Mouse (Mus musculus): ENCODE data around the gene Cfap97d1. TPM values are rescaled to one million over a fixed set of nuclear protein-coding genes. Genes with fewer than 3 reads are reported as not detected.

Cfap97d1 gene
- polyA plus RNA-seq, 1 experiment from 2014 or later = not detected

GRCm38 (mm10) chr11:101985990-101986389 is 1.9 kb downstream of the Cfap97d1 start:
- no peak overlapping the region for H3K4me3 ChIP-seq (replicated peaks; ENCODE audit: low read depth, low read length)
- TF ChIP-seq CTCF (IDR thresholded peaks at IDR 0.05; ENCODE audit: low read depth) = peak; percentile 94
- no peak for ATAC-seq (replicated peaks; ENCODE audit: low FRiP score, low read depth)
- DNase-seq (ENCODE audit: low spot score) = peak; percentile 91
- no peaks in the 10 kb centered on the region for H3K27me3 ChIP-seq (ENCODE audit: insufficient read depth, low read length)
- WGBS = 5% methylated on average over 10 of the region's 10 CpGs
- no peak overlapping the region for H3K27ac ChIP-seq
- no peaks in the 10 kb centered on the region for H3K36me3 ChIP-seq (ENCODE audit: insufficient read depth, low read length)
- peaks cover 15% of the 10 kb centered on the region for H3K4me1 ChIP-seq (replicated peaks; ENCODE audit: insufficient read depth, low read length)
- H3K4me2 ChIP-seq (ENCODE audit: low read length) = peak overlapping the region; percentile 10; the same call in 1 of the 2 replicates
- no peaks in the 10 kb centered on the region for H3K9me3 ChIP-seq (replicated peaks; ENCODE audit: low read length)
- no peak overlapping the region for H3K9ac ChIP-seq (ENCODE audit: low read depth, low read length)

DNA sequence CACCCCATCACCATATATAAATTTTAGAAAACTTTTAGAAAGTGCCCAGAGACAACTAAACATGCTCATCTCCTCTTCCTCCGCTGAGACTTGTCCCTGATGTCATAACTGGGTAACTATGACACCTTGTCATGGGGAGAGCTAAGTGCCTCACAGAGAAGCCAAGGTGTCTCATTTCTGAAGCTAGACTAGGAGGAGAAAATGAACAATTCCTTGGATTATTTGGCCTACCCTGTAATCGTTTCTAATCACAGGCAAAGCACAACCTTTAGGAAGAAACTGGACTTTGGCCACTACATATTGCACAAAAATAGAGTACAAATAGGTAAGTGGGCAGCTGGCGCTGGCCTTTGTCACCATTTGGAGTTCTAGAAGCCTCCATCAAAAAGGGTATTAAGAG is 2.8 kb downstream of the Cfap97d1 start, which contains the start of gene Dusp3:
Gene Dusp3 (minus strand): TSS at position 101 of the 400 bp plus-strand sequence.
- WGBS = 92% methylated on average over 3 of the region's 3 CpGs
- ATAC-seq (replicated peaks; ENCODE audit: low FRiP score, low read depth) = no peak

DNA sequence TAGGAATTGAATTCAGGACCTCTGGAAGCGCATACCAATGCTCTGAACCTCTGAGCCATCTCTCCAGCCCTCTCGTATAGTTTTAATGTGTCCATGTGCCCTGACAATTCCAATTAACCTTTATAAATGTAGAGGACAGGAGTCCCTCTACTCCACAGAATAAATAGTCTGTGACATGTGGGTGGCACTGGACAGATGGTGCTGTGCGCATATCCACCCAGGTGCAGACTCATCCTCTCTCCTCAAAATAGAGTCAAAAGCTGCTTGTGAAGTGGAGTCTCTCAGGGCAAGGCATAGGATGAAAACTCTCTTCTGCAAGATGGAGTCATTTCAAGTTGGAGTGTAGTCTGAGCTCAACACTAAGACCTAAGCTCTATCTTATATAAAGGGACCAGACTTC is 6.2 kb downstream of the Cfap97d1 start:
- no peaks in the 10 kb centered on the region for H3K36me3 ChIP-seq (ENCODE audit: insufficient read depth, low read length)
- H3K9me3 ChIP-seq (replicated peaks; ENCODE audit: low read length) = no peaks in the 10 kb centered on the region
- no peak for DNase-seq (ENCODE audit: low spot score)
- no peak overlapping the region for H3K9ac ChIP-seq (ENCODE audit: low read depth, low read length)
- 0 out of 2 replicates have a peak, but pooled peaks cover 2% of the 10 kb centered on the region for H3K4me1 ChIP-seq (replicated peaks; ENCODE audit: insufficient read depth, low read length)
- 88% methylated on average over 3 of the region's 3 CpGs for WGBS
- no peak for ATAC-seq (replicated peaks; ENCODE audit: low FRiP score, low read depth)
- no peak overlapping the region for H3K27ac ChIP-seq
- H3K27me3 ChIP-seq (ENCODE audit: insufficient read depth, low read length) = no peaks in the 10 kb centered on the region
- no peak overlapping the region for H3K4me3 ChIP-seq (replicated peaks; ENCODE audit: low read depth, low read length)
- no peak for TF ChIP-seq CTCF (IDR thresholded peaks at IDR 0.05; ENCODE audit: low read depth)
- H3K4me2 ChIP-seq (ENCODE audit: low read length) = no peak overlapping the region

More for the DNA sequence above, 2.8 kb downstream of the Cfap97d1 start, which contains the start of gene Dusp3:
- Histone ChIP-seq H3K9me3 (replicated peaks; ENCODE audit: low read length) (no peaks in the 10 kb centered on the region), H3K4me3 (replicated peaks; ENCODE audit: low read depth, low read length) (no peak within 1 kb of the TSS), H3K9ac (ENCODE audit: low read depth, low read length) (no peak within 1 kb of the TSS), H3K36me3 (ENCODE audit: insufficient read depth, low read length) (no peaks in the 10 kb centered on the region), H3K4me2 (ENCODE audit: low read length) (peak within 1 kb of the TSS; percentile 10; the same call in 1 of the 2 replicates), H3K27me3 (ENCODE audit: insufficient read depth, low read length) (no peaks in the 10 kb centered on the region), H3K4me1 (replicated peaks; ENCODE audit: insufficient read depth, low read length) (peaks cover 14% of the 10 kb centered on the region), H3K27ac (no peak within 1 kb of the TSS)
- DNase-seq (ENCODE audit: low spot score) = no peak
- TF ChIP-seq CTCF (IDR thresholded peaks at IDR 0.05; ENCODE audit: low read depth) = no peak

DNA sequence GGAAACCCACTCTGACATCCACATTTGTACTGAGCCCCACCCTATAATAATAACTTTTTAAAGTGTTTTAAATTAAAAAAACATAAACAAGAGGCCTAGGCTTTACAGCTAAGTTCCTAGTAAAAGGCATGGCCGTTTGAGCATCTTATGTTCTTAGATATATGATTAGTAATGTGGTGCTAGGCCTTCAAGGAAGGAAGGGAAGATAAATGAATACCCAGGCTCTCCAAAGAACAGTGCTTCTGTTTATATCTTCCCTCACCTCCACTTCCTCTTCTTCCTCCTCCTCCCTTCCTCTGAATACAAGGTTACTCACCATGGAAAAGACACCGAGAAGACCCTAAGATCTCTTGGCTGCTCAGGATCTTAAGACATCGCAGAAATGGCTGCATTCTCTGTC is 7.7 kb downstream of the Cfap97d1 start:
- no peaks in the 10 kb centered on the region for H3K27me3 ChIP-seq (ENCODE audit: insufficient read depth, low read length)
- H3K4me2 ChIP-seq (ENCODE audit: low read length) = no peak overlapping the region
- DNase-seq (ENCODE audit: low spot score) = no peak
- TF ChIP-seq CTCF (IDR thresholded peaks at IDR 0.05; ENCODE audit: low read depth) = no peak
- H3K9me3 ChIP-seq (replicated peaks; ENCODE audit: low read length) = no peaks in the 10 kb centered on the region
- no peak overlapping the region for H3K4me3 ChIP-seq (replicated peaks; ENCODE audit: low read depth, low read length)
- no peaks in the 10 kb centered on the region for H3K4me1 ChIP-seq (replicated peaks; ENCODE audit: insufficient read depth, low read length)
- H3K27ac ChIP-seq = no peak overlapping the region
- no peaks in the 10 kb centered on the region for H3K36me3 ChIP-seq (ENCODE audit: insufficient read depth, low read length)
- no peak for ATAC-seq (replicated peaks; ENCODE audit: low FRiP score, low read depth)
- 76% methylated on average over 3 of the region's 3 CpGs for WGBS
- no peak overlapping the region for H3K9ac ChIP-seq (ENCODE audit: low read depth, low read length)

DNA sequence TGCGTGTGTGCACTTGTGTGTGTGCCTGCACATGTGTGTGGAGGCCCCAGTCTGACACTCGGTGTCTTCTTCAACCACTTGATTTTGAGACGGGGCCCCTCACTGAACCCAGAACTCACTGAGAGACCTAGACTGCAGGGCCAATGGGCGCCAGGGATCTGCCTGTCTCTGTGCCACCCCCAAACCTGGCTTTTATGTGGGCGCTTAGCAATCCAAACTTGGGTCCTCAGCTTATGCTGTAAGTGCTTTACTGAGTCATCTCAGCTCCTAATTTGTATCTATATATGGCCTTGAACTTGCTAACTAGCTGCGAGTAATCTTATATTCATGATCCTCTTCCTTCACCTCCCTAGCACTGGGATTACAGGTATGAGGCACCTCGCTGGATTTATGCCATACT is 8.3 kb downstream of the Cfap97d1 start:
- DNase-seq (ENCODE audit: low spot score) (no peak), ATAC-seq (replicated peaks; ENCODE audit: low FRiP score, low read depth) (no peak)
- Histone ChIP-seq H3K4me1 (replicated peaks; ENCODE audit: insufficient read depth, low read length) (no peaks in the 10 kb centered on the region), H3K4me2 (ENCODE audit: low read length) (no peak overlapping the region), H3K27me3 (ENCODE audit: insufficient read depth, low read length) (no peaks in the 10 kb centered on the region), H3K9me3 (replicated peaks; ENCODE audit: low read length) (no peaks in the 10 kb centered on the region), H3K9ac (ENCODE audit: low read depth, low read length) (no peak overlapping the region), H3K27ac (no peak overlapping the region), H3K36me3 (ENCODE audit: insufficient read depth, low read length) (no peaks in the 10 kb centered on the region), H3K4me3 (replicated peaks; ENCODE audit: low read depth, low read length) (no peak overlapping the region)
- no peak for TF ChIP-seq CTCF (IDR thresholded peaks at IDR 0.05; ENCODE audit: low read depth)
- 87% methylated on average over 7 of the region's 7 CpGs for WGBS

- Histone ChIP-seq H3K27me3 (ENCODE audit: insufficient read depth, low read length) (no peaks in the 10 kb centered on the region), H3K9ac (ENCODE audit: low read depth, low read length) (no peak overlapping the region), H3K36me3 (ENCODE audit: insufficient read depth, low read length) (no peaks in the 10 kb centered on the region), H3K9me3 (replicated peaks; ENCODE audit: low read length) (no peaks in the 10 kb centered on the region), H3K27ac (no peak overlapping the region), H3K4me3 (replicated peaks; ENCODE audit: low read depth, low read length) (no peak overlapping the region), H3K4me1 (replicated peaks; ENCODE audit: insufficient read depth, low read length) (no peaks in the 10 kb centered on the region), H3K4me2 (ENCODE audit: low read length) (no peak overlapping the region)
- WGBS = 64% methylated on average over 8 of the region's 8 CpGs
- no peak for ATAC-seq (replicated peaks; ENCODE audit: low FRiP score, low read depth)
- no peak for TF ChIP-seq CTCF (IDR thresholded peaks at IDR 0.05; ENCODE audit: low read depth)
- peak; percentile 19 for DNase-seq (ENCODE audit: low spot score)
Measured at GRCm38 (mm10) chr11:101994100-101994499, 10.0 kb downstream of the Cfap97d1 start.

DNA sequence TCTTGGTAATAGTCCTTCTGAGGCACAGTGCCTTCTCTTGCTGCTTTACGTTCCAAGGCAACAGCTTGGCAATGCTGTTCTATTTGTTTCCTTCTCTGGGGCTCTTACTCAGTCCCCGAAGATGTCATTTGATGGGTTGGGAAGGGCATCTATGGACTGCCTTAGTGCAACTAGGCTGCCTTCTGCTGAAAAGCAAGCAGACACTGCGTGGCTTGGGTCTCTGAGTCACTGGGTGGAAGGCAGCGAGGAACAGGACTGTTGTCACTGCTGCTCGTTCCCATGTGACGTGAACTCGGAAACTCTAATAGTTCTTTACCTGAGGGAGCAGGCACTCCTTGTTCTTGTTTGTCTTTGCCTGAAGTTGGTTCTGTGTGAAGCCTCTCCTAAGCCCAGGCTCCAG is 11.9 kb downstream of the Cfap97d1 start:
- no peak for TF ChIP-seq CTCF (IDR thresholded peaks at IDR 0.05; ENCODE audit: low read depth)
- H3K27me3 ChIP-seq (ENCODE audit: insufficient read depth, low read length) = no peaks in the 10 kb centered on the region
- no peak overlapping the region for H3K4me2 ChIP-seq (ENCODE audit: low read length)
- DNase-seq (ENCODE audit: low spot score) = no peak
- H3K9me3 ChIP-seq (replicated peaks; ENCODE audit: low read length) = no peaks in the 10 kb centered on the region
- H3K27ac ChIP-seq = no peak overlapping the region
- WGBS = 93% methylated on average over 7 of the region's 7 CpGs
- no peaks in the 10 kb centered on the region for H3K36me3 ChIP-seq (ENCODE audit: insufficient read depth, low read length)
- H3K9ac ChIP-seq (ENCODE audit: low read depth, low read length) = no peak overlapping the region
- H3K4me1 ChIP-seq (replicated peaks; ENCODE audit: insufficient read depth, low read length) = no peaks in the 10 kb centered on the region
- no peak for ATAC-seq (replicated peaks; ENCODE audit: low FRiP score, low read depth)
- H3K4me3 ChIP-seq (replicated peaks; ENCODE audit: low read depth, low read length) = no peak overlapping the region

All from kidney, postnatal 0 days (tissue).